Mouse (Mus musculus): Measurements from ENCODE around the gene Fam114a1. TPM values are rescaled to one million over a fixed set of nuclear protein-coding genes. Genes with fewer than 3 reads are reported as not detected.

The Fam114a1 gene
- polyA plus RNA-seq, 1 experiment from 2014 or later = 41.4 TPM

MicroRNA genes within 50 kb of the gene (microRNA counts, 519-probe panel; counts per million panel counts)
- microRNA mmu-miR-574-3p (2,658 counts per million, percentile 59 among the panel's probes with 10 or more counts), microRNA mmu-miR-574-5p (2,417 counts per million, percentile 37 among the panel's probes with 10 or more counts)

Small RNA genes lying within 50 kb of the gene (microRNA-seq; reads per million reads assigned to microRNA genes)
- 104 reads per million, percentile 57 among the genes with 10 or more reads in this experiment for gene Mir574

Other genes starting within 250 kb of the Fam114a1 start
- gene Klf3, start 166.7 kb upstream of the Fam114a1 start, polyA plus RNA-seq (2015; fragmentation: Nextera tagmentation; extraction: Ambion mirVana) = 62.2 and 63.6 TPM in 2 replicates
- gene Tlr1, start 36.5 kb upstream of the Fam114a1 start, polyA plus RNA-seq (2015; fragmentation: Nextera tagmentation; extraction: Ambion mirVana) = 0.65 and 1.0 TPM in 2 replicates
- gene Tlr6, start 10.0 kb upstream of the Fam114a1 start, polyA plus RNA-seq (2015; fragmentation: Nextera tagmentation; extraction: Ambion mirVana) = 0.60 and 0.93 TPM in 2 replicates
- 0.15 and 0.31 TPM in 2 replicates for gene Tmem156, start 122.1 kb downstream of the Fam114a1 start, polyA plus RNA-seq (2015; fragmentation: Nextera tagmentation; extraction: Ambion mirVana)
- gene Klhl5, start 137.5 kb downstream of the Fam114a1 start, polyA plus RNA-seq (2015; fragmentation: Nextera tagmentation; extraction: Ambion mirVana) = 18.4 and 19.0 TPM in 2 replicates
- 9.9 and 13.7 TPM in 2 replicates for gene Wdr19, start 229.6 kb downstream of the Fam114a1 start, polyA plus RNA-seq (2015; fragmentation: Nextera tagmentation; extraction: Ambion mirVana)